Mouse (Mus musculus): ENCODE results near the gene Carnmt1.

Carnmt1 gene

DNA sequence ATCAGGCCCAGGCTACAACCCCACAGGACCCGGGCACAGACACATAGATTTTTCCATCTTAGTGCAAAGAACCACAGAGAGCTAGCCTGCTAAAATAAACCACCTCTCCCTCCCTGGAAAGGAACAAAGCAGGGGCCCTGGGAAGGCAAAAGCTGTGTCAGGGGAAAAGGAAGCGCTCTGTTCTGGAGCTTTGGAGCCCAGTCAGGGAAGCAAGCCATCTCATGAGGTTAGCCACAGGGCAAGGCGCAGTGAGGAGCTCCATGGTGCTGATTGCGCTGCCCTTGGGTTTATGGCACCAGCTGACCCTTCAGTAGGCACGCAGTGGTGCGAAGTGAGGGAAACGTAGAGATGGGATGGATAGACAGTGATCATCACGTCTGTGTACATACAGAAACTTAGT lies 16.2 kb upstream of the Carnmt1 start:
- WGBS, result 90% methylated on average over 8 of the region's 8 CpGs

DNA sequence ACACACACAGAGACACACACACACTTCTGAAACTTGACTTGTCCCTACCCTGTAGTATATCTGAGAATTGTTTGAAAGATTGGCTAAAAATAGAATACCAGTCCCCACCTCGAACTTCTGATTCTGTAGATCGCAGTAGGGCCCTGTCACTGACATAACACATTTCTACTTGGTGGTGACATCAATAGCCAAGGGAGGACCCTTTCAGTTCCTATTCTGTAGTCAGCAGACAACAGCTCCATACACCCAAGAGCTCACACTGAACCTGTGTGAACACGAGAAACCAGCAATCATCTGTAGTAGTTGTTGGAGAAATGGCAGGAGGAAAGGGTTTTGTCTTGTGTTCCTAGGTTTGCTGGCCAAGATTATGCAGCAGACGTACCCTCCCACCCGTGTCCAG lies 15.6 kb upstream of the Carnmt1 start:
- WGBS, result 79% methylated on average over 5 of the region's 5 CpGs

DNA sequence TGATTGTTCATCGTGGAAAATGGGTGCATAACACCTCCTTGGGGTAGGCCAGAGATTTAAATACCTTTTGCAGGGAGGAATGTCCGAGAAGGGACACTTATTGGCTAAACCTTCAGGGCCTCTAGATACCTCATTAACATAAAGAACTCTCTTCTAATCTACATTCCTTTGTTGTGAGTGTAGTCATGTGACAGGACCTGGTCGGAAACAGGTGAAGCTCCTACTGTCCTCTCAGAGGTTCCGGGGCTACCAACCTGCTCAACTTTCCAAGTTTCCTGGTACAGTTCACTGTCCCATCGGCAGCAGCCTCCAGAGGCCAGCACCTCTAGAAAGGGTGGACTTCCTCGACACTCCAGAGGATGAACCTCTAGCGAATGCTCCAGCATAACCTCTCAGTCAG lies 14.6 kb upstream of the Carnmt1 start:
- WGBS, result 90% methylated on average over 7 of the region's 7 CpGs

DNA sequence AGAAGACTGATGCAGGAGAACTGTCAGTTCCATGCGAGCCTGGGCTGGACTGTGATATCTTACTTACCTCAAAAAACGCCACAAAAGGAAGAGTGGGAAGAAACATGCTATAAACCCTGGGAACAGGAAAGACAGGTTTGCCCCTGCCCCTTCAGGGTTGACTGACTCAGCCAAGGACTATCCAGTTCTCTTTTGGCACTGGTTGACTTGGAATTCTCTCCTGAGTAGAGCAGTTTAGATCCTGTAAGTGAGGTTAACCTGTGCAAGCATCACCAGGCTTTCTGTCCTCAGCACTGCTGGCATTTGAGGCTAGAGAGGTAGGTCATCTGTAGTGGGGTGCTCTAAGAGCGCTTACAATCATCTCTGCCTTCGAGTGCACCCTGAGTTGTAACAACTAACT lies 12.1 kb upstream of the Carnmt1 start:
- WGBS, result 83% methylated on average over 4 of the region's 4 CpGs

DNA sequence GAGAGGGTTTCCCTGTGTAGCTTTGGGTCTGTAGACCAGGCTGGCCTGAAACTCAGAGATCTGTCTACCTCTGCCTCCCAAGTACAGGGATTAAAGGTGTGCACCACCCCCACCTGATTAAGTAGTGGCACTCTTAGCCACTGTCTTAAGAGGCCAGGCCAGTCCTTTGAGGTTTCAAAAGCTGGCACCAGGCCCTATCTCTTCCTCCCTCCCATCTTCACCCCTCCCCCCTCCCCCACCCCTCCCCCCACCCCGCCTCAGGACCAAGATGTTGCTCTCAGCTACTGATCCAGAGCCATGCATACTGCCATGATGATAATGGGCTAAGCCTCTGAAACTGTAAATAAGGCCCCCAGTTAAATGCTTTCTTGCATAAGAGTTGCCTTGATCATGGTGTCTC lies 11.2 kb upstream of the Carnmt1 start:
- no CpG with 5 or more reads among the region's 1 CpGs for WGBS

DNA sequence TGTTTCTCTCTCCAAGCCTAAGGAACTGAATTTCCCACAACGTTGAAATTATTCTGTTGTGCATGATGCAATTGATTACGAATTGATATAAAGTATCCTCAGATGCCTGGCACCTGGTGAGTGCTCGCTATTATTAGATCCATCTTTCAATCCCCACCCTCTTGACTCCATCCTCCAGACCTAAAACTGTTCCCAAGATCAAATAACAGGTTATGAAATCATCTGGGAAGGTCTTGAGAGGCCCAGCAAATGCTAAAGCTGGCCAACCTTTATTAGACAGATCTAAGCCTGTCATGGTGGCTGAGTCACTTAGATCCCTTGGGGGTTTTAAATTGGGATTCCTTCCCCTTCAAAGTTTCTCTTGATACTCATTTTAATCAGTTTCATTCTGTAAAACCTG lies 10.1 kb upstream of the Carnmt1 start:
- WGBS, result 87% methylated on average over 3 of the region's 3 CpGs

DNA sequence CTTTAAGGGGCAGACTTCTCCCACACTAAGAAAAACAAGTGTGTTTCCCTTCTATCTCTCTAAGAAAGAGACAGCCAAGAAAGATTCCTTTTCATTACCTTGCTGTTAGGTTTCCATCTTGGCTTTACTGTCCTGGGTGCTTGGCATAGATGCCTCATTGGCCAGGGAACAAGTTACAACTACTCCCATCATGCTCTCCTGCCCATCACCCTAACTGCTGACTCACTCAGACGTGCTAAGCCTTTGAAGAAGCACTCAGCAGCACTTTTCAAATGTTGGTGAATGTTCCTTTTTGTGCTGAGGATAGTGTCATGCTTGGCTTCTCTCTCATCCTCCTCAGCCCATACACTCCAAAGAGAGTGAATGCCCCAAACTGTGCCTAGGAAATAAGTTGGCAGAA lies 8.9 kb upstream of the Carnmt1 start:
- WGBS, result 24% methylated on average over 1 of the region's 1 CpGs

DNA sequence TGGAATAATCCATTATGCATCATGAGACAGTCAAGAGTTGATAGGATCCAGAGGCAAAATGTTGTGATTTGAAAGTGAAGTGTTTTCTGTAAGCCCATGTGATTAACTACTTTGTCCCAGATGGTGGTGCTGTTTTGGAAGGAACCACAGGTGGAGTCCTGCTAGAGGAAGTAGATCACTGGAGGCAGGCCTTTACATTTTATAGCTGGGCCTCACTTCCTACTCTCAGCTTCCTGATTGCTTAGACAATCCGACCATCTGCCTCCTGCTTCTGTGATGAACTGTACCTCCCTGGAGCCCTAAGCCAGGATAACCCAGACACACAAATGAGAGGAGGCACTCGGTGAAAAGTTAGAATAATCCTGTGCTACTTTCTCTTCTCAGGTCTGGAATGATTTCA lies 6.7 kb upstream of the Carnmt1 start:
- WGBS, result 75% methylated on average over 2 of the region's 2 CpGs

DNA sequence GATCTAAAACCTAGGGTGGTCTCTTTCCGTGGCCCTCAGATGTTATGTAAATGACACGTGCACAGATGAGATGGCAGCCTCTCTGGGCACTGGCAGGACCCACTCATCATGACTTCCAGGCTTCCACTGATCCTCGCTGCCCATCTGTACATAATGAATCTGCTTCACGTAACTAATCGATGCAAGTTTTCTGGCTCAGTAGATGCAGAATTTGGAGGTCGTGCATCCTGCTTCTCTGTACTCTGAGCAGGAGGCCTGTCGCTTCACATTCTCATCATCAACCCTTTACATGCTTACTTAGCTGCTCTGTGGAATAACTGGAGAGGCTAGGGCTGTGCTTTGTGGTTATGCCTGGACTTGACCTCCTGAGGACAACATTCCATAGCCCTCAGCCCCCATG lies 3.6 kb upstream of the Carnmt1 start:
- 91% methylated on average over 7 of the region's 7 CpGs for WGBS

DNA sequence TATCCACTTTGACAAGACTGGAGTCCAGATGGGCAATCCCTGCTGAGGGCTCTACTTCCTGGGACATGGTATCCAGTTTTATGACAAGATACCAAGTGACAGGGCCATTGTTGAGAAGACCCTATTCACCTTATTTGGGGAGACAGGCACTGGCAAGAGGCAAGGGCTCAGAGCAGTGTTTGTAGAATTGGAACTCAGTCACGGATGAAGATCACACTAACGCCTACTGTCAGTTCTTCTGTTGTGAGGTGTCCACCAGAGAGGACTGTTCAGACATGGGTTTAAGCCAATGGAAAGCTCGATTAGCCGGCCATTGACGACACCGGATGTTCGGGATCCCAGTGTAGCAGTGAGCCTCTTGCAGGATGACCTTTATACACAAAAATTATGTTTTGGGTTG lies 1.0 kb upstream of the Carnmt1 start:
- 97% methylated on average over 7 of the region's 7 CpGs for WGBS

DNA sequence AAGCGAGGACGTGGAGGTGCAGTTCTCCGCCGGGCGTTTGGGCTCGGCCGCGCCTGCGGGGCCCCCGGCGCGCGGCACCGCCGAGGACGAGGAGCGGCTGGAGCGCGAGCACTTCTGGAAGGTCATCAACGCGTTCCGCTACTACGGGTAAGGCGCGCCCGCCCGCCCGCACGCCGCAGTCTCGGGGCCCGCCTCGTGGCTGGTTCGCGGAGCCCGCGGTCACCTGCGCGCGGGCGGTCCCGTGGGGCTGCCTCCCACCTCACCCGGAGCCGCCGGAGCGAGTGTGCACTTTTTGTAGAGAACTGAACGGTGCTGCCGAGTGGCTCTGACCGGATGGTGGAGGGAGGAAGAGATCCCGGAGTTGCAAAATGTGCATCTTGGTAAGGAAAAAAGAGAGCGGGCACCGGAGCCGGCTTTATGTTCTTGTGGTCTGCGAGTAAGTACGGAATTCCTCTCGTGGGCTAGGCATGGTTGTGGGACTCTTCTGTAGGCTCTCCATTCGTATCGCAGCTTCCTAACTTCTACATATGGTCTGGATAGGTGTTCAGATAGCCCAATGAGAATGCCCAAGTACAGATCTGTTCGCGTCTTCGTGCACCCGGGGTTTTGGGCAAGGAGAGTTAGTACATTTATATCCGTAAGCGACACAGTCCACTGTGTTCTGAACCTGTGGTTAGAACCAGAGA lies 635 bp downstream of the Carnmt1 start:
- under 1% methylated on average over 62 of the region's 64 CpGs for WGBS

DNA sequence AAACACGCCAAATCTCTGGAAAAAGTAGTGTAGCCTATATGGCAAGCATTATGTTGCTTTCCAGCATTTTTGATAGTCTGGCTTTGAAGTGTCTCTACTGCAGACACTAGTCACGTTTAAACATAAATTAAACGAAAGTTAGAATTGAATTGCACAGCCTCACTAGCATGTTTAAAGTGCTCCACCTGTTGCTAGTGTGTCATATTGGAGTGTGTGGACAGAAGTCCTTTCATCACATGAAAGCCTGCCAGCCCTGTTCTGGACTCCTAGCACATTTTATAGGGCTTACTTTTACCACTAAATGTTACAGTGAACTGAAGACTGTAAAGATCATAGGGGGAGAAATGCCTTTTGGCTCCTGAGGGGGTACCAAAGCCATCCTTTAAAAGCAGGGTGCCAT lies 1.9 kb downstream of the Carnmt1 start:
- WGBS, result 48% methylated on average over 3 of the region's 3 CpGs

DNA sequence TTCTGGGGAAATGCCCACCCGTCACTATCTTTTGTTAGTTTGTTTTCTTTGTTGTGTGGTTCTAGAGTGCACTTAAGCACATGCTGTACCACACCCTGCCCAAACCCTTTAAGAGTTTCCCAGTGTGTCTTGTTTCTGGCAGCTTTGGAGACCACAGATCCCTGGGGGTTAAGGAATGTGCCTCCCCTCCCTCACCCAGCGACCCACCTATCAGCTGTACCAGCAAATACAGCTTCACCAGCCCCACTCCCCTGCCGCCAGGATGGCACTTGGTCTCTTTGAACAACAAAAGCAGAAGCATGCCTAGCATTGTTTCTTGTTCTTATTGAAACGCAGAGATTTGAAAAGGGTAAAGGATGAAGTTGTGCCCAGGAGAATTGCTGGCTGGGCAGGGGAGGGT lies 2.6 kb downstream of the Carnmt1 start:
- WGBS, result 42% methylated on average over 4 of the region's 4 CpGs

DNA sequence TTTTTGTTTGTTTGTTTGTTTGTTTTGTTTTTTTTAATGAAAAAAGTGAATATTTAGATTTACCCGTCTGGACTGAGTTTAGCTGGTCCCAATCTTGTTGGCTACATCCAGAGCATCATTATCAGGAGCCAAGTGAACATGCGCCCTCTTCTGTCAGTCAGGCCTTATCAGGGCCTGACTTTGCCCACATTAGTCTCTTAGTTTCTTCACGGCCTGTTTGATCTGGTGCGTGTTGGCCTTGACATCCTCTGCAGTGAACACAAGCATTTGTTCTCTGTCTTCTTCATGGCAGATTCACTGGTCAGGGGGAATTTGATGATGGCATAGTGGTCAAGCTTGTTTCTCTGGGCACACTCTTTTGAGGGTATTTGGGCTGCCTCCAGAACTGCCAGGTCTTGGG lies 11.6 kb downstream of the Carnmt1 start:
- WGBS, result 77% methylated on average over 4 of the region's 4 CpGs

DNA sequence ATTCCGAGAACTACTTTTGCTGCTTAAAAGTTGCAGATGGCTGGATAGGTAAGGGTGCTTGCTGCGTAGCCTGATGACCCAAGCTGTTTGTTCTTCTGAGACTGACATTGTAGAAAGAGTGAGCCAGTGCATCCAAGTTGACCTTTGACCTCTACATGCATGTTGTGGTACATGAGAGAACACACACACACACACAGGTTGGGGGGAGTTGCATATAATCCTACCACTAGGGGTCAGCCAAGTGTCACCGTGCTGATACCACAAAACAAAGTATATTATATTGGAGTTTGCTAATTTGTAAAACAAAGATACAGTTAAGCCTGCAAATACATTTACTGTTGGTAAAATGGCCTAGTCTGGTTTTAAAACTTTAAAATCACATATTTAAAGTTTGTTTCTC lies 17.0 kb downstream of the Carnmt1 start:
- 81% methylated on average over 3 of the region's 3 CpGs for WGBS

DNA sequence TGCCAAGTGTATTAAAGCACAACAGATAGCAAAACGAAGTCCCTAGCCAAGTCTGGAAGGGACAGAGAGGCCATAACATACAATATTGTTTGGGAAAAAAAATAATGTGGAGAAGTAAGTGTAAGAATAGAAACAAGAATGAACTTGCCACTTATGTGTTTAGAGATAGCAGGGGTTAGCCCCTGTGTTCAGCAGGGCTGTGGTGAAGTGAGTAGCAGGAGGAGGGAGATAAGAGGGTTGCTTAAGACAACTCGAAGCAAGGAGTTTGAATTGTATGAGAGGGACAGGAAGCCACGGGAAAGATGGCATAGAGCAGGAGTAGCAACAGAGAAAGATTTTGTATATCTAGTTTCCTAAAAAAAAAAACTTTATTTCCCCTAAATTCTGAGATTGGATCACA lies 21.6 kb downstream of the Carnmt1 start:
- 90% methylated on average over 3 of the region's 3 CpGs for WGBS

DNA sequence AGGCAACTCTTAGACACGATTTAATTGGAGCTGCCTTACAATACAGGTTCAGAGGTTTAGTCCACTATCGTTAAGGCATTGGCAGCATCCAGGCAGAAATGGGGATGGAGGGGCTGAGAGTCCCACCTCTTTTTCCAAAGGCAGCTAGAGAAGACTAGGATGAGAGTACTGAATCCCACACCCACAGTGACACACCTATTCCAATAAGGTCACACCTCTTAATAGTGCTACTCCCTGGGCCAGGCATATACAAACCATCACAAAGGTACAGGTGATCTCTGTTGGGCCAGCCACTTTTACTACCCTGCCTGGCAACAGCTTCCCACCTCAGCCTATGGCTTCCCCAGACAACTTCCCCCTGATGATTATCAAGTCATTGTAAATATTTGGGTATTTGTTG lies 22.2 kb downstream of the Carnmt1 start:
- WGBS, result 63% methylated on average over 2 of the region's 2 CpGs

DNA sequence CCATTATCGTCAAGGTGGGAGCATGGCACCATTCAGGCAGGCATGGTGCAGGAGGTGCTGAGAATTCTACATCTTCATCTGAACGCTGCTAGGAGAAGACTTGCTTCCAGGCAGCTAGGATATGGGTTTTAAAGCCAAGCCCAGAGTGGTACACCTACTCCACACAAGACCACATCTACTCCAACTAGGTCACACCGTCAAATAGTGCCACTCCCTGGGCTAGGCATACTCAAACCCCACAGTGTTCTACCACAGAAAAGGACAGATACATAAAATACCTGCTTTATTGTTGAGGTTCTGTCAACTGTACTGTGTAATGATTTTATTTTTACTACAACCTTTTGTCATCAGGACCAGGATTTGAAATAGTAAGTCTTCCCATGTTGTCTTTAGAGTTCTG lies 24.6 kb downstream of the Carnmt1 start:
- WGBS, result 96% methylated on average over 3 of the region's 3 CpGs

DNA sequence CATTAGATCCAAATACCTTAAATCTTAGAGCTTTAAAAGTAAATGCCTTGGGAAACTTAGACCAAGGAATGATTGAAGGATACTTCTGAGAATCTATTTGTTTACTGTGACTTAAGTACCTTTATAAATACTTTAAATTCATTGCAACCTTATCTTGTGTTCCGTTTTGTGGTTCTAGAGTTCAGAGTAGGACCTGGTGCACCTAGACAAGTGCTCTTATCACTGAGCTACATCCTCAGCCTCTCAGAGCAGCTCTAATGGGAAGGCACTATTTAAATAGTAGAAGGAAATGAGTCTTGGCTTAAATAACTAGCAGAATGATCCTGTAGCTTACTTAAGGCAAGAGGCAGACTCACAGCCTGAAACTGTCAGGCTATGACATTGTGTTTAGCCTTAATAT lies 25.0 kb downstream of the Carnmt1 start:
- 95% methylated on average over 1 of the region's 1 CpGs for WGBS

DNA sequence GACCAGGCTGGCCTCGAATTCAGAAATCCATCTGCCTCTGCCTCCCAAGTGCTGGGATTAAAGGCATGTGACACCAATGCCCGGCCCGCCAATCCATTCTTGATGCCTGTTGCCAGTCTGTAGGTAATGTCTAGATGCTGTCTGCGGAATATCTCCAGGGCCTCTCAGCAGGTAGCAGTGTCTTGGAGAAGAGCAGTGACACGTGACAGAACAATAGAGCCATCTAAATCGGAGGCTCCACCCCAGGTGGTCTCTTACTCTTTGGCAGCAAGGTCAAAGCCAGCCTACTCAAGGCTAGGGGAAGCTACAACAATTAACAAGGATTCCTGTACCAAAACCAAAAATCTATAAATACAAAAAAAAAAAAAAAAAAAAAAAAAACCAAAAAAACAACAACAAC lies 40.3 kb downstream of the Carnmt1 start:
- 71% methylated on average over 6 of the region's 6 CpGs for WGBS

DNA sequence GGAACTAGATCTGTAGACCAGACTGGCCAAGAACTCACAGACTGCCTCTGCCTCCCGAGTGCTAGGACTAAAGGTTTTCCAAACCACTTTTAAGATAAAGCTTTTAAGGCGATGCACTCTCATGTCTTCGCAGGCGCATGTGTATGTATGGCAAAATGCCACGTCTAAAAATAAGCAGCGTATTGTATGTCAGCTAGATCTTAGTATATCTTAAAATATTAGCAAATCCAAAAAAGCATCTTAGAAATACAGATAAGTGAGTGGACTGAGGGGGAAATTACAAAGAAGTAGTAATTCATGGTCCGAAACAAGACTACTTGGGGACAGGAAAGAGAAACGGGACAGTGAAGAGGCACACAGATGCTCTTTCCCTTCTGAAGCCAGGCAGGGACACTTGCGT lies 41.0 kb downstream of the Carnmt1 start:
- WGBS, result 67% methylated on average over 9 of the region's 9 CpGs

DNA sequence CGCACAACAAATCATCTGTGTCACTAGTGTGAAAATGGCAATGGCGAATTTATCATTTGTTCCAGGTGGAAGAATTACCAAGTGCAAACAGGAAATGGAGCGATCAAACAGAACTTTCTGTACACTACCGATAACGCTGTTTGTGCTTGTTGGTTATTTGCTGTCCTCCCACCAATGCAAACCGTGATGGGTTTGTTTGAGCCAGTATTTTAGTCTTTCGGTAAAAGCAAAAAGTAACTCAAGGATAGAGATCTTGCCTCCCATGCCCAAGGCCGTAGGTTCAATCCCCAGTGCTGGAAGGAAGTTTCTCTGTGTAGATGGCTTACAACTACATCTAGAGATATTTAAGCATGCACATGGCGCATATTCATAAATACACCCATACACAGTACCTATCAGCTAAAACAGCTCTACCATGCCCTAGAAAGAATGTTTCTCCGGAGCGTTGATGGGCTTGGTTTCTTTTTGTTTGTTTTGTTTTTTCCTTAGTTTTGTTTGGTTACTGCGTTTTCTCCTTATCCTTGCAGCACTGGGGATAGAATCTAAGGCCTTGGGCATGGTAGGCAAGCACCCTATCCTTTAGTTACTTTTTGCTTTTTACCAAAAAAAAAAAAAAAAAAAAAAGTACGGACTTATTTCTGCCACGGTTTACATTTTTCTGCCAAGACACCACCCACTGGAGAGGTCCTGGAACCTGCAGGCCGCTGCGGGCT lies 41.7 kb downstream of the Carnmt1 start:
- 55% methylated on average over 16 of the region's 16 CpGs for whole genome bisulfite sequencing

DNA sequence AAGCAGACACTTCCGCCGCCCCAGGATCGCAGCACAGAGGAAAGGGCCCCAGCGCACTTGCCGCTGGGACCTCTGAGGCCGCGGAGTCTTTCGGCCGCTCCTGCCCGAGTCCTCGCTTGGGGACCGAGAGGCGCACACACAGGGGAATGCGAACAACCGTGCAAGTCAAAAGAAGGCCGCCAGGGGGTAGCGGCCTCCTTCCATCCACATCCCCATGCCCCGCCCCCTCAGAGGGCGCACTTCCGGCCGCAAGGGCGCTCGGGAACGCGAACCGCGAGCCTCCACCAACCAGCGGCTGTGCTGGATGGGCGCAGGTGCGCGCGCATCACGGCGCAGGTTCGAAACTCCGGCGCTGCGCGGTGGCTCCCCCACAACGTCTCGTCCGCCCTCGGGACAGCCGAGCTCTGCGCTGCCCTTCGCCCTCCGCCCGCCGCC lies 42.3 kb downstream of the Carnmt1 start, which contains the start of gene D030056L22Rik:
Gene D030056L22Rik (plus strand): TSS at position 328 of the 435 bp plus-strand sequence.
- under 1% methylated on average over 49 of the region's 49 CpGs for WGBS

DNA sequence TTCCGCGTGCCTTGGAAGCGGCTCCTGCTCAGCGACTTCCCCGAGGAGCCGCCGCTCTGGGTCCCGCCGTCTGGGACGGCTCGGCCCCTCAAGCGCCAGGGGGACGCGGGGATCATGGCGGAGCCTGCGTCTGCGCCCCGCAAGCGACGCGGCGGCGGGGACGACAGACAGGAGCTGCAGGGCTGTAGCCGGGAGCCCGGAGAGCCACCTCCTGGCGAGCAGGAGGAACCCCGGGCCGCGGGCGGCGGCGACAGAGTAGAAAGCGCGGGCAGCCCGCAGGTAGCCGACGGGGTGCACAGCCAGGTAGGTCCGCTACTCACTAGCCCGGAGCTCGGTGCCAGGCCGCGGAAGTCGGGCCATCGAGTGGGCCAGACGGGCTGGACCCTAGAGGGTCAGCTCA lies 42.8 kb downstream of the Carnmt1 start:
- under 1% methylated on average over 46 of the region's 46 CpGs for WGBS

All from cerebral cortex, adult 2 months (tissue).